Mouse (Mus musculus) stomach, embryonic 15.5 days (tissue): ENCODE results near the gene Efcab3. TPM values are rescaled to one million over a fixed set of nuclear protein-coding genes. Genes with fewer than 3 reads are reported as not detected.

Experiments
- ATAC-seq: fragments of 200-750 bp; cut with Nextera tagmentation; 2 replicates; pipeline ENCODE4 v1.8.0; 2017; ENCODE audit warnings: low read depth, moderate number of reproducible peaks, moderate TSS enrichment; ENCODE audit not compliant: insufficient read depth, low FRiP score
- H3K27ac ChIP-seq: fragments of 300-500 bp; sonication (generic); 2 replicates; pipeline ENCODE4 v1.5.1; 2015; ENCODE audit warnings: mild to moderate bottlenecking, inconsistent platforms
- H3K27me3 ChIP-seq: fragments of 300-500 bp; sonication (generic); replicated peaks from 2 replicates; pipeline ENCODE4 v1.6.1; 2015; ENCODE audit warnings: inconsistent platforms
- H3K36me3 ChIP-seq: fragments of 300-500 bp; sonication (generic); 2 replicates; pipeline ENCODE4 v1.6.1; 2015; ENCODE audit warnings: inconsistent platforms
- H3K4me1 ChIP-seq: fragments of 300-500 bp; sonication (generic); 2 replicates; pipeline ENCODE4 v1.6.1; 2015; ENCODE audit warnings: inconsistent platforms
- H3K4me2 ChIP-seq: fragments of 300-500 bp; sonication (generic); 2 replicates; pipeline ENCODE4 v1.6.1; 2015; ENCODE audit warnings: mild to moderate bottlenecking, inconsistent platforms
- H3K4me3 ChIP-seq: fragments of 300-500 bp; sonication (generic); replicated peaks from 2 replicates; pipeline ENCODE4 v1.5.1; 2015; ENCODE audit warnings: inconsistent platforms
- H3K9ac ChIP-seq: fragments of 300-500 bp; sonication (generic); 2 replicates; pipeline ENCODE4 v1.6.1; 2015; ENCODE audit warnings: inconsistent platforms
- H3K9me3 ChIP-seq: fragments of 300-500 bp; sonication (generic); 2 replicates; pipeline ENCODE4 v1.6.1; 2016; ENCODE audit warnings: inconsistent platforms
- WGBS: fragments of 180-500 bp; shearing (Covaris S2); methylation state at CpG from one replicate; pipeline ENCODE4 v1.1.7; 2015; 5-methylcytosine and 5-hydroxymethylcytosine counted together
- polyA plus RNA-seq: library from polyadenylated mRNA; unstranded; fragments of >200 nt; fragmentation: Nextera tagmentation; extraction: Ambion mirVana; gene quantifications from 2 replicates; pipeline ENCODE4 v1.2.1, GENCODE M21; 2015

Gene Efcab3
- polyA plus RNA-seq, 1 experiment from 2014 or later, result 0.58 TPM

DNA sequence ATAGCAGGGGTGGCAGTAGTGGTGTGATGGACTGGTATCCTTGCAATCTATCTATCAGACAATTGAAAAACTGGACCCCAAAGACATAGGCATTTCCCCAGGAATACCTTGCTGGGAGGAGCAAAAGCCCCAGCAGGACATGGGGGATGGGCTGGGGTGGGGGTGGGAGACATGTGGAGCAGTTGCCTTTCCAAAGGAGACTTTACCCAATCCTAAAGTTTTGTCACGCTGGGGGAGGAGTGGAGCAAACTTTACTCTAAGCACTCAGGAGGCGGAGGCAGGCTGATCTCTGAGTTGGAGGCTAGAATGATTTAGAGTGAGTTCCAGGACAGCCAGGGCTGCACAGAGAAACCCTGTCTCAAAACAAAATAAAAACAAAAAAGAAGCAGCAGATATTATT is 98.0 kb downstream of the Efcab3 start:
- no peaks in the 10 kb centered on the region for H3K36me3 ChIP-seq
- no peaks in the 10 kb centered on the region for H3K27me3 ChIP-seq
- no peak for ATAC-seq
- no peak overlapping the region for H3K4me2 ChIP-seq
- H3K4me3 ChIP-seq, result no peak overlapping the region
- WGBS, result 91% methylated on average over 2 of the region's 2 CpGs
- H3K4me1 ChIP-seq, result no peaks in the 10 kb centered on the region
- H3K27ac ChIP-seq, result no peak overlapping the region
- peaks cover 9% of the 10 kb centered on the region; the same call in 1 of the 2 replicates for H3K9me3 ChIP-seq
- no peak overlapping the region for H3K9ac ChIP-seq

DNA sequence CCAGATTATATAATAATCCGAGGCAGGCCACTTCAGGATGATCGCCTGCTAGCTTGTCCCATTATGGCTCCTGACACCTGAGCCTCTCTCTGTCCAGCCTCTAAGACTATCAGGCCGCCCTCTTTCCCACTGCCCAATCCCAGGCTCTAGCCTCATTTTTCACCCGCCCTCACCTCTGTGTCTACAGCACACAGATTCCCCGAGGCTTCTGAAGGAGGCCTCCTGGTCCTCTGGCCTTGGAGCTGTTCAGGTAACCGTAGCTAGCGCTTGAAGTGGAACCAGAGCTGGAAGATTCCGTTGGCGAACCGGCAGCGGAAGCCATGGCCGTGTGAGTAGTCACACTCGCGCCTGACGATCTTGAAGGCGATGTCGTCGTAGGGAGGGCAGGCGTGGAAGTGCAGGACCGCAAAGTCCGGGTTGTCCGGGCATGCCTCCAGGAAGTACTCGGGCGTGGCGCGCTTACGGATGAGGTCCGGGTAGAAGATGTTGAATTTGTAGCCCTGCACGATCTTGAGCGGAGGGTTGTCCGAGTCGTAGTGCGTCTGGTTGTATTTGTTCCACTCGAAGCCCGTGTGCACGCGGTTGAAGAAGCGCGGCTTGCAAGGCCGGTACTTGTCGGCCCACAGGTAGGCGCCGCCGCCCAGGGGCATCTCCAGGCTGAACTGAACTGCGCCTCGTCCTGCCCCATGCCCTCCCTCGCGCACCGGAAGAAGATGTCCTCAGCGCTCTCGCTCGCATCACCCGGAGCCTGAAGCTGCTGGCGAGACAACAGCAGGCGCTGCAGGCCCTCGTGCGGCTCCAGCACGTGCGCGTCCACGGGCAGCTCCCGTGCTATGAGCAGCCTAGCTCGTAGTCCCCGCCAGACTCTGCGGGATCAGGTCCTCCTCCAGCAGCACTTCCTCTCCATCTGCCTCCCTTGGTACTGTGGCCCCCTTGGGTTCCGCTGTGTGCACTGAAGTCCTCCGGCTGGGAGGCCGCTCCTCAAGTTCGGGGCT is 101.4 kb downstream of the Efcab3 start:
- H3K27ac ChIP-seq, result no peak overlapping the region
- no peaks in the 10 kb centered on the region for H3K27me3 ChIP-seq
- H3K9me3 ChIP-seq, result peaks cover 9% of the 10 kb centered on the region; the same call in 1 of the 2 replicates
- no peak overlapping the region for H3K9ac ChIP-seq
- no peaks in the 10 kb centered on the region for H3K36me3 ChIP-seq
- ATAC-seq, result no peak
- no peak overlapping the region for H3K4me3 ChIP-seq
- H3K4me2 ChIP-seq, result no peak overlapping the region
- H3K4me1 ChIP-seq, result no peaks in the 10 kb centered on the region
- 78% methylated on average over 69 of the region's 69 CpGs for WGBS

DNA sequence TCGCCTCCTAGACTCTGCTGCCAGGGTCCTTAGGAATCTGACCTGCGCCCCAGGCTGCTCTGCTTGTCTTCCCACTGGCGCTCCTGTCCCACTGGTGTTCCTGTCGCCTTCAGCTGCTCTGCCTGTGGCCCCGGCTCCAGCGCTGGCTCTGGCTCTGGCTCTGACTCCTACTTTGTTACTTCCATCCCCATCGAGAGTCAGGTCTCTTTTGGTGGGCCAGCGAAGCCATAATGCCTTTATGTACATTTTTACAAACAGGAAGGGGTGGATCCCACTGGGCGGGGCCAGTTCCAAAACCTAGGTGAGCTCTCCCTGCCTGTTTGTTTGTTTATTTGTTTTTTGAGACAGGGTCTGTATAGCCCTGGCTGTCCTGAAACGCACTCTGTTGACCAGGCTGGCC is 103.4 kb downstream of the Efcab3 start:
- peaks cover 9% of the 10 kb centered on the region; the same call in 1 of the 2 replicates for H3K9me3 ChIP-seq
- H3K4me3 ChIP-seq, result no peak overlapping the region
- no peak overlapping the region for H3K4me2 ChIP-seq
- no peak overlapping the region for H3K27ac ChIP-seq
- ATAC-seq, result no peak
- no peaks in the 10 kb centered on the region for H3K36me3 ChIP-seq
- WGBS, result 91% methylated on average over 10 of the region's 10 CpGs
- H3K9ac ChIP-seq, result no peak overlapping the region
- no peaks in the 10 kb centered on the region for H3K4me1 ChIP-seq
- H3K27me3 ChIP-seq, result no peaks in the 10 kb centered on the region

Other genes with a start within 250 kb of the Efcab3 start
- gene Mettl2, start 62.8 kb downstream of the Efcab3 start, polyA plus RNA-seq, result 36.1 and 40.1 TPM in 2 replicates
- not detected in 2 replicates for gene Gm10842, start 83.3 kb downstream of the Efcab3 start, polyA plus RNA-seq
- gene Tlk2, start 115.2 kb downstream of the Efcab3 start, polyA plus RNA-seq, result 15.1 and 17.4 TPM in 2 replicates
- gene Mrc2, start 229.1 kb downstream of the Efcab3 start, polyA plus RNA-seq, result 10.7 and 12.4 TPM in 2 replicates